Mouse (Mus musculus) myocyte (in vitro differentiated cells): Measurements from ENCODE around the gene Plcb4. TPM values are rescaled to one million over a fixed set of nuclear protein-coding genes. Genes with fewer than 3 reads are reported as not detected.

Source experiments
- H3K27me3 ChIP-seq: one replicate; pipeline ENCODE4 v1.6.1; 2011; ENCODE audit not compliant: control insufficient read depth, insufficient read depth, insufficient read length
- H3K36me3 ChIP-seq: one replicate; pipeline ENCODE4 v1.6.1; 2011; ENCODE audit not compliant: control insufficient read depth, insufficient read depth
- H3K4me2 ChIP-seq: one replicate; pipeline ENCODE4 v1.6.1; 2011; ENCODE audit warnings: low read depth, control low read depth
- H3K4me3 ChIP-seq: one replicate; pipeline ENCODE4 v1.5.1; 2011; ENCODE audit warnings: mild to moderate bottlenecking, control low read depth, moderate library complexity
- H3K79me2 ChIP-seq: one replicate; pipeline ENCODE4 v1.6.1; 2011; ENCODE audit not compliant: control insufficient read depth, insufficient read depth
- H3ac ChIP-seq: one replicate; pipeline ENCODE4 v1.6.1; 2011; ENCODE audit not compliant: control insufficient read depth, insufficient read length
- CEBPB ChIP-seq: IDR thresholded peaks from 2 replicates; pipeline ENCODE4 v1.6.1; 2011; ENCODE audit warnings: mild to moderate bottlenecking, moderate library complexity; ENCODE audit not compliant: poor library complexity, insufficient read depth, severe bottlenecking
- E2F4 ChIP-seq: IDR thresholded peaks from one replicate; pipeline ENCODE4 v1.6.1; 2011; ENCODE audit warnings: mild to moderate bottlenecking, control low read depth, moderate library complexity; ENCODE audit not compliant: insufficient read depth
- MAX ChIP-seq: IDR thresholded peaks from one replicate; pipeline ENCODE4 v1.6.1; 2011; ENCODE audit warnings: low read depth, mild to moderate bottlenecking, control low read depth
- MYOD1 ChIP-seq, 3 experiments: IDR thresholded peaks; one replicate each; pipeline ENCODE4 v1.6.1; 2011; ENCODE audit warnings: control low read depth in 2 of 3, low read depth in 2 of 3, mild to moderate bottlenecking in 2 of 3, moderate library complexity in 1 of 3; ENCODE audit not compliant: insufficient read length in 2 of 3, control insufficient read depth in 1 of 3
- MYOG ChIP-seq, 3 experiments: IDR thresholded peaks; one replicate each; pipeline ENCODE4 v1.6.1; 2011; ENCODE audit warnings: control low read depth in 2 of 3, low read depth in 2 of 3, mild to moderate bottlenecking in 2 of 3; ENCODE audit not compliant: insufficient read length in 2 of 3, control insufficient read depth in 1 of 3, insufficient read depth in 1 of 3
- POLR2A ChIP-seq: IDR thresholded peaks from one replicate; pipeline ENCODE4 v1.6.1; 2011; ENCODE audit warnings: low read depth, mild to moderate bottlenecking, control low read depth, moderate library complexity; ENCODE audit not compliant: insufficient read length
- POLR2AphosphoS2 ChIP-seq: IDR thresholded peaks from one replicate; pipeline ENCODE4 v1.6.1; 2011; ENCODE audit warnings: low read depth, control low read depth; ENCODE audit not compliant: insufficient read length
- REST ChIP-seq: IDR thresholded peaks from one replicate; pipeline ENCODE4 v1.6.1; 2011; ENCODE audit warnings: mild to moderate bottlenecking, control low read depth, moderate library complexity; ENCODE audit not compliant: insufficient read depth, insufficient read length
- SRF ChIP-seq: IDR thresholded peaks from one replicate; pipeline ENCODE4 v1.6.1; 2011; ENCODE audit warnings: low read depth; ENCODE audit not compliant: control insufficient read depth, insufficient read length
- TCF12 ChIP-seq: IDR thresholded peaks from one replicate; pipeline ENCODE4 v1.6.1; 2011; ENCODE audit warnings: mild to moderate bottlenecking, control low read depth; ENCODE audit not compliant: poor library complexity, insufficient read depth, severe bottlenecking
- TCF3 ChIP-seq: IDR thresholded peaks from one replicate; pipeline ENCODE4 v1.6.1; 2011; ENCODE audit warnings: low read depth, control low read depth; ENCODE audit not compliant: insufficient read length
- USF1 ChIP-seq: IDR thresholded peaks from one replicate; pipeline ENCODE4 v1.6.1; 2011; ENCODE audit warnings: low read depth, mild to moderate bottlenecking, control low read depth, moderate library complexity
- polyA plus RNA-seq: library from polyadenylated mRNA; unstranded; fragments of >200 nt; fragmentation: generic; extraction: Trizol; gene quantifications from one replicate; pipeline ENCODE4 v1.2.1, GENCODE M21; 2012; ENCODE audit warnings: missing spikeins

Gene Plcb4
- polyA plus RNA-seq, 1 experiment: 5.3 TPM

DNA sequence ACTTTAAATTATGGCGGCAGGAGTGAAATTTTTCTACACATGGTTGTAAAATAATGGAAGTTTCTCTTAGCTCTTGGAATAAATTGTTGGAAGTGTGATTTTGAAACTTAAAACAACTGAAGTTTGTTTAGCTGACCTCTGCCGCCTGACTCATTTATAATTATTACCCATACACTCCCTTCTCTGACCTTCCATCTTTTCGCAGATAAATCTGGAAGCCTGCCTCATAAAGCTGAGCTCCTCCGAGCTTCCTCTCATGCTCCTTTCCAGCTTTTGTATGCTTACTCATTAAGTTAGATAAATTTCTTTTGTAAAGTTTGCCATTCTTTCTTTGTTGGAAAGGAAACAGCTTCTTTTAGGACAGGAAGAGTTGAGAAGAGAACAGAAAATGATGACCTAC lies 27.9 kb downstream of the Plcb4 start:
- H3K4me2 ChIP-seq: peak overlapping the region; percentile 43
- no peaks in the 10 kb centered on the region for H3K27me3 ChIP-seq
- no peaks in the 10 kb centered on the region for H3K79me2 ChIP-seq
- no peaks in the 10 kb centered on the region for H3K36me3 ChIP-seq
- TF ChIP-seq SRF (no peak), E2F4 (no peak), USF1 (no peak), POLR2AphosphoS2 (no peak), MYOG (IDR thresholded peaks at IDR 0.05; ENCODE audit: control insufficient read depth in 1 of 3, insufficient read depth in 1 of 3, insufficient read length in 2 of 3, low read depth in 2 of 3) (no peak), POLR2A (no peak), MYOD1 (IDR thresholded peaks at IDR 0.05; ENCODE audit: control insufficient read depth in 1 of 3, insufficient read length in 2 of 3, low read depth in 2 of 3) (no peak), CEBPB (no peak), MAX (no peak), TCF3 (no peak), REST (no peak), TCF12 (no peak)
- H3ac ChIP-seq: no peak overlapping the region
- no peak overlapping the region for H3K4me3 ChIP-seq

DNA sequence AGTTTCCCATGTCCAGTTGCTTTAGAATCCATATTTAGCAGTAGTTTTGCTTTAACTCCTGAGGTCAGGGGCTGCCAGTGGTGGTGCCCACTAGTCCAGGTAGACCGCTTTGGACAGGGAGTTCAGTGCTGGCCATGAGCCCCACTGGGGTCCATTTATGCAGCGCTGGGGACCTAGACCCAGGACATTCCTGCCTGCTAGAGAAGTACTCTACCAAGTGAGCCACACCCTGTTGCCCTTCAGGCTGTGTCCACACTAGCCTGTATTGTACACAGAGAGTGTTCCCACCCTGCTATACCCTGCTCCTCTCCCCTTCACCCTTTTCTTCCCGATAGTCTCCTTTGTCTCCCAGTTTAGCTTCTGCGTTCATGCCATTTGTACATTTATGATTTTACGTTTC lies 28.8 kb downstream of the Plcb4 start:
- no peak for TF ChIP-seq REST
- no peak for TF ChIP-seq POLR2A
- TF ChIP-seq MYOG (IDR thresholded peaks at IDR 0.05; ENCODE audit: control insufficient read depth in 1 of 3, insufficient read depth in 1 of 3, insufficient read length in 2 of 3, low read depth in 2 of 3): no peak
- no peak for TF ChIP-seq SRF
- no peak for TF ChIP-seq POLR2AphosphoS2
- no peak for TF ChIP-seq MAX
- no peak for TF ChIP-seq CEBPB
- no peak for TF ChIP-seq TCF12
- no peak for TF ChIP-seq E2F4
- TF ChIP-seq USF1: no peak
- no peak for TF ChIP-seq TCF3
- no peak for TF ChIP-seq MYOD1 (IDR thresholded peaks at IDR 0.05; ENCODE audit: control insufficient read depth in 1 of 3, insufficient read length in 2 of 3, low read depth in 2 of 3)
- Histone ChIP-seq H3K27me3 (no peaks in the 10 kb centered on the region), H3K4me3 (no peak overlapping the region), H3K79me2 (no peaks in the 10 kb centered on the region), H3K36me3 (no peaks in the 10 kb centered on the region), H3ac (no peak overlapping the region), H3K4me2 (no peak overlapping the region)

DNA sequence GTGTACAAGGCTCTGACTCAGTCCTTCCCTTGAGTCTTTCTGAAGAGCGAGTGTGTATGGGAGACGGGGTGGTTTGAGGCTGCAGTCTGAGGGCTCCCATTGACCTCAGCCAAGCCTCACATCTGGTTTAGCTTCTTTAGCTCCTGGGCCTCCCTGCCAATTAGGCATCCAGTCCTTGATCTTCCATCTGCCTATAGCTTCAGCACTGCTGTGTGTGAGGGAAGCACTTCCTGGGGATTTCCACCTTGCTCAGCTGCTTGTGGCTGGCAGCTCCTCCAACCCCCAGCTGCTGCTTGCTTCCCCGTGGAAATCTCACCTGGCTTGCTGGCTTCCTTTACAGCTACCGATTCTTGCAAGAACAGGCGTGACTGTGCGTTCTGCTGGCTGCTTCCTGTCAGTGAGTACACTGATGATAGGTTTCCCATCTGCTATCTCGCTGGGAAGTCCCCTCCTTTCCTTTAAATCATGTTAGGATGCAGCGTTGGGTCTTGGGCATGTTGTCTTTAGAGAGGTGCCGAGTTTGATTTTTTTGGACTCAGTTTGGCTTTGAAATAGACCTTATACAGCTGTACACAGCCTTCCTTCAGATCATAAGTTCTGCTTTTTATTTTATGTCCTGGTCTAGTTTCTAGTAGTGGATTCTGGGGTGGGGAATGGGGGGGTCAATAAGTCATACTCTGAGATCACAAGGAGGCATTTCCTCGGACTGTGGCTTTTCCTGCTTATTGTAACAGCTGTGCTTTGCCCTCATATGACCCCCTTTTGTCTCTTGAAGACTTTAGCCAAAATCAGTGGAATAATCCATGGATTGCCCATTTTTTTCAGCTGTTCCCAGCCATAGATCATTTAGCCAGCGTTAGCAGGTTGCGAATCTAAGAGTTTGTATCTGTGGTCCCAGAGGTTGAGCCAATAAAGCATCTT lies 34.0 kb downstream of the Plcb4 start:
- Histone ChIP-seq H3K79me2 (no peaks in the 10 kb centered on the region), H3ac (no peak overlapping the region), H3K36me3 (no peaks in the 10 kb centered on the region), H3K27me3 (no peaks in the 10 kb centered on the region), H3K4me3 (no peak overlapping the region), H3K4me2 (peak overlapping the region; percentile 68)
- TF ChIP-seq POLR2AphosphoS2 (no peak), MYOG (IDR thresholded peaks at IDR 0.05; ENCODE audit: control insufficient read depth in 1 of 3, insufficient read depth in 1 of 3, insufficient read length in 2 of 3, low read depth in 2 of 3) (peak; percentile 47 to 83 (median 61)), SRF (no peak), TCF12 (peak; percentile 59), MYOD1 (IDR thresholded peaks at IDR 0.05; ENCODE audit: control insufficient read depth in 1 of 3, insufficient read length in 2 of 3, low read depth in 2 of 3) (peak; percentile 37 to 84 (median 80)), E2F4 (no peak)

DNA sequence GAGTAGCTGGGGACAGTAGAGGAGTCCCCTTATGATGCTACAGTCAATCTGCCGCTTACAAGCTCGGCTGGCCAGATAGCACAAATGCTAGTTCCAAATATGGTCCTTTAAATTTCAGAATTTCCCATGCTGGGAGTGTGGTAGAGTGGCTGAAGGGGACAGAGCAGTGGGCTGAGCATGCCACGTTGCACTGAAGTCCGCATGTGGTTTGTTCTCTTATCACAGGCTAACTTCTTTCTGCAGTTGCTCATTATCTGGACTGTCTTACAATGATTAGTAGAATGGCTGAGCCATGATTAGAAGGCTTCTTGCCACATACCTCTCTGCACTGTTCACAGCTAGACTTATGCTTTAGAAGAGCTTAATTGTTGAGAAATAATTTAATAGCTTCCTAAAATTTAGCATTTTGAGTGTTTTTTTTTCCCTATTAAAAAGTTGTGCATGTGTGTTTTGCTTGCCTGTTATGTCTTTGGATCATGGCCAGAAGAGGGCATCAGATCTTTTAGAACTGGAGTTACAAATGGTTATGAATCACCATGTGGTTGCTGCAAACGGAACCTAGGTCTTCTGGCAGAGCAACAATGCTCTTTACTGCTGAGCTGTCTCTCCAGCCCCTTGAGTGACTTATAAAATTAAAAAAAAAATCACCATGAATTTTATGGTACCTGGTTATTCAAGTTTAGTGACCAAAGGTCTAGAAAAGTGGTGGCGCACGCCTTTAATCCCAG lies 42.0 kb downstream of the Plcb4 start:
- Histone ChIP-seq H3K27me3 (no peaks in the 10 kb centered on the region), H3K36me3 (no peaks in the 10 kb centered on the region), H3K79me2 (no peaks in the 10 kb centered on the region), H3K4me2 (no peak overlapping the region), H3K4me3 (no peak overlapping the region), H3ac (no peak overlapping the region)
- TF ChIP-seq MYOG (IDR thresholded peaks at IDR 0.05; ENCODE audit: control insufficient read depth in 1 of 3, insufficient read depth in 1 of 3, insufficient read length in 2 of 3, low read depth in 2 of 3): no peak
- no peak for TF ChIP-seq CEBPB
- TF ChIP-seq E2F4: no peak
- TF ChIP-seq POLR2A: no peak
- no peak for TF ChIP-seq POLR2AphosphoS2
- no peak for TF ChIP-seq REST
- TF ChIP-seq USF1: no peak
- no peak for TF ChIP-seq MYOD1 (IDR thresholded peaks at IDR 0.05; ENCODE audit: control insufficient read depth in 1 of 3, insufficient read length in 2 of 3, low read depth in 2 of 3)
- TF ChIP-seq TCF3: no peak
- TF ChIP-seq MAX: no peak
- TF ChIP-seq TCF12: no peak
- no peak for TF ChIP-seq SRF
